Mouse (Mus musculus): ENCODE results near the gene Cacnb1. TPM values are rescaled to one million over a fixed set of nuclear protein-coding genes. Genes with fewer than 3 reads are reported as not detected.
A peak's percentile ranks its signal among the peaks of the same experiment; 100 is the strongest.

The Cacnb1 gene
- polyA plus RNA-seq, 1 experiment from 2014 or later = 10.3 TPM

- Histone ChIP-seq H3K9ac (ENCODE audit: low read length) (no peak overlapping the region), H3K4me2 (no peak overlapping the region), H3K9me3 (ENCODE audit: control insufficient read depth, low read length) (no peaks in the 10 kb centered on the region), H3K27me3 (ENCODE audit: control insufficient read depth, insufficient read depth, low read length) (peaks cover 7% of the 10 kb centered on the region), H3K4me3 (ENCODE audit: low read depth, low read length) (no peak overlapping the region), H3K36me3 (ENCODE audit: control insufficient read depth, insufficient read depth, low read length) (no peaks in the 10 kb centered on the region), H3K27ac (ENCODE audit: low read depth, low read length) (no peak overlapping the region), H3K4me1 (ENCODE audit: control insufficient read depth, insufficient read depth, low read length) (no peaks in the 10 kb centered on the region)
- no peak for ATAC-seq (ENCODE audit: low FRiP score)
- 65% methylated on average over 4 of the region's 4 CpGs for WGBS
- no peak for DNase-seq (ENCODE audit: low spot score, missing footprints)
Observed at GRCm38 (mm10) chr11:98045596-98045995, 22.8 kb upstream of the Cacnb1 start.

- Histone ChIP-seq H3K4me1 (ENCODE audit: control insufficient read depth, insufficient read depth, low read length) (no peaks in the 10 kb centered on the region), H3K27ac (ENCODE audit: low read depth, low read length) (no peak overlapping the region), H3K9me3 (ENCODE audit: control insufficient read depth, low read length) (no peaks in the 10 kb centered on the region), H3K27me3 (ENCODE audit: control insufficient read depth, insufficient read depth, low read length) (no peaks in the 10 kb centered on the region), H3K9ac (ENCODE audit: low read length) (no peak overlapping the region), H3K4me2 (no peak overlapping the region), H3K4me3 (ENCODE audit: low read depth, low read length) (no peak overlapping the region), H3K36me3 (ENCODE audit: control insufficient read depth, insufficient read depth, low read length) (no peaks in the 10 kb centered on the region)
- WGBS = 76% methylated on average over 5 of the region's 5 CpGs
- DNase-seq (ENCODE audit: low spot score, missing footprints) = peak; percentile 79
- no peak for ATAC-seq (ENCODE audit: low FRiP score)
Observed at GRCm38 (mm10) chr11:98044074-98044473, 21.2 kb upstream of the Cacnb1 start.

- Histone ChIP-seq H3K27ac (ENCODE audit: low read depth, low read length) (no peak overlapping the region), H3K4me2 (no peak overlapping the region), H3K9me3 (ENCODE audit: control insufficient read depth, low read length) (no peaks in the 10 kb centered on the region), H3K4me1 (ENCODE audit: control insufficient read depth, insufficient read depth, low read length) (no peaks in the 10 kb centered on the region), H3K27me3 (ENCODE audit: control insufficient read depth, insufficient read depth, low read length) (no peaks in the 10 kb centered on the region), H3K36me3 (ENCODE audit: control insufficient read depth, insufficient read depth, low read length) (no peaks in the 10 kb centered on the region), H3K9ac (ENCODE audit: low read length) (no peak overlapping the region), H3K4me3 (ENCODE audit: low read depth, low read length) (no peak overlapping the region)
- ATAC-seq (ENCODE audit: low FRiP score) (no peak), DNase-seq (ENCODE audit: low spot score, missing footprints) (no peak)
- 93% methylated on average over 6 of the region's 6 CpGs for WGBS
Observed at GRCm38 (mm10) chr11:98042741-98043140, 19.9 kb upstream of the Cacnb1 start.

GRCm38 (mm10) chr11:98040975-98041374, 18.1 kb upstream of the Cacnb1 start:
- no peak for ATAC-seq (ENCODE audit: low FRiP score)
- 81% methylated on average over 8 of the region's 8 CpGs for WGBS
- no peak for DNase-seq (ENCODE audit: low spot score, missing footprints)

GRCm38 (mm10) chr11:98037871-98038270, 15.0 kb upstream of the Cacnb1 start:
- DNase-seq (ENCODE audit: low spot score, missing footprints) (no peak), ATAC-seq (ENCODE audit: low FRiP score) (no peak)
- Histone ChIP-seq H3K4me2 (no peak overlapping the region), H3K9ac (ENCODE audit: low read length) (no peak overlapping the region), H3K4me3 (ENCODE audit: low read depth, low read length) (no peak overlapping the region), H3K27me3 (ENCODE audit: control insufficient read depth, insufficient read depth, low read length) (peaks cover 10% of the 10 kb centered on the region), H3K4me1 (ENCODE audit: control insufficient read depth, insufficient read depth, low read length) (peaks cover 12% of the 10 kb centered on the region), H3K36me3 (ENCODE audit: control insufficient read depth, insufficient read depth, low read length) (no peaks in the 10 kb centered on the region), H3K27ac (ENCODE audit: low read depth, low read length) (no peak overlapping the region), H3K9me3 (ENCODE audit: control insufficient read depth, low read length) (no peaks in the 10 kb centered on the region)
- 68% methylated on average over 14 of the region's 14 CpGs for WGBS

More at GRCm38 (mm10) chr11:98040975-98041374, 18.1 kb upstream of the Cacnb1 start:
- Histone ChIP-seq H3K9ac (ENCODE audit: low read length) (no peak overlapping the region), H3K4me1 (ENCODE audit: control insufficient read depth, insufficient read depth, low read length) (peaks cover 3% of the 10 kb centered on the region), H3K27me3 (ENCODE audit: control insufficient read depth, insufficient read depth, low read length) (peaks cover 10% of the 10 kb centered on the region), H3K9me3 (ENCODE audit: control insufficient read depth, low read length) (no peaks in the 10 kb centered on the region), H3K27ac (ENCODE audit: low read depth, low read length) (no peak overlapping the region), H3K36me3 (ENCODE audit: control insufficient read depth, insufficient read depth, low read length) (no peaks in the 10 kb centered on the region), H3K4me3 (ENCODE audit: low read depth, low read length) (no peak overlapping the region), H3K4me2 (no peak overlapping the region)

GRCm38 (mm10) chr11:98035977-98036377, 13.1 kb upstream of the Cacnb1 start:
- Histone ChIP-seq H3K4me2 (peak overlapping the region; percentile 70), H3K9ac (ENCODE audit: low read length) (peak overlapping the region; percentile 50), H3K27ac (ENCODE audit: low read depth, low read length) (no peak overlapping the region), H3K9me3 (ENCODE audit: control insufficient read depth, low read length) (no peaks in the 10 kb centered on the region), H3K27me3 (ENCODE audit: control insufficient read depth, insufficient read depth, low read length) (peaks cover 10% of the 10 kb centered on the region), H3K36me3 (ENCODE audit: control insufficient read depth, insufficient read depth, low read length) (no peaks in the 10 kb centered on the region), H3K4me1 (ENCODE audit: control insufficient read depth, insufficient read depth, low read length) (peaks cover 12% of the 10 kb centered on the region), H3K4me3 (ENCODE audit: low read depth, low read length) (peak overlapping the region; percentile 32)
- peak; percentile 94 for DNase-seq (ENCODE audit: low spot score, missing footprints)
- WGBS = under 1% methylated on average over 21 of the region's 27 CpGs
- ATAC-seq (ENCODE audit: low FRiP score) = peak; percentile 79

GRCm38 (mm10) chr11:98034840-98035239, 12.0 kb upstream of the Cacnb1 start:
- Histone ChIP-seq H3K27ac (ENCODE audit: low read depth, low read length) (peak overlapping the region; percentile 31; the same call in 1 of the 2 replicates), H3K27me3 (ENCODE audit: control insufficient read depth, insufficient read depth, low read length) (peaks cover 10% of the 10 kb centered on the region), H3K9ac (ENCODE audit: low read length) (peak overlapping the region; percentile 25; the same call in 1 of the 2 replicates), H3K9me3 (ENCODE audit: control insufficient read depth, low read length) (no peaks in the 10 kb centered on the region), H3K36me3 (ENCODE audit: control insufficient read depth, insufficient read depth, low read length) (peaks cover 4% of the 10 kb centered on the region; the same call in 1 of the 2 replicates), H3K4me3 (ENCODE audit: low read depth, low read length) (no peak overlapping the region), H3K4me1 (ENCODE audit: control insufficient read depth, insufficient read depth, low read length) (peaks cover 12% of the 10 kb centered on the region), H3K4me2 (no peak overlapping the region)
- DNase-seq (ENCODE audit: low spot score, missing footprints) (peak; percentile 90), ATAC-seq (ENCODE audit: low FRiP score) (peak; percentile 47; the same call in 1 of the 2 replicates)
- WGBS = 21% methylated on average over 4 of the region's 4 CpGs

GRCm38 (mm10) chr11:98034061-98034460, 11.2 kb upstream of the Cacnb1 start:
- DNase-seq (ENCODE audit: low spot score, missing footprints) = no peak
- Histone ChIP-seq H3K9ac (ENCODE audit: low read length) (no peak overlapping the region), H3K4me1 (ENCODE audit: control insufficient read depth, insufficient read depth, low read length) (peaks cover 12% of the 10 kb centered on the region), H3K27me3 (ENCODE audit: control insufficient read depth, insufficient read depth, low read length) (peaks cover 10% of the 10 kb centered on the region), H3K9me3 (ENCODE audit: control insufficient read depth, low read length) (no peaks in the 10 kb centered on the region), H3K4me3 (ENCODE audit: low read depth, low read length) (no peak overlapping the region), H3K36me3 (ENCODE audit: control insufficient read depth, insufficient read depth, low read length) (peaks cover 9% of the 10 kb centered on the region), H3K4me2 (no peak overlapping the region), H3K27ac (ENCODE audit: low read depth, low read length) (no peak overlapping the region)
- ATAC-seq (ENCODE audit: low FRiP score) = no peak
- WGBS = 88% methylated on average over 5 of the region's 5 CpGs

- Histone ChIP-seq H3K27ac (ENCODE audit: low read depth, low read length) (no peak overlapping the region), H3K27me3 (ENCODE audit: control insufficient read depth, insufficient read depth, low read length) (peaks cover 3% of the 10 kb centered on the region), H3K4me2 (no peak overlapping the region), H3K36me3 (ENCODE audit: control insufficient read depth, insufficient read depth, low read length) (peaks cover 16% of the 10 kb centered on the region), H3K4me1 (ENCODE audit: control insufficient read depth, insufficient read depth, low read length) (peaks cover 18% of the 10 kb centered on the region), H3K9ac (ENCODE audit: low read length) (no peak overlapping the region), H3K4me3 (ENCODE audit: low read depth, low read length) (no peak overlapping the region), H3K9me3 (ENCODE audit: control insufficient read depth, low read length) (no peaks in the 10 kb centered on the region)
- ATAC-seq (ENCODE audit: low FRiP score) (no peak), DNase-seq (ENCODE audit: low spot score, missing footprints) (peak; percentile 99)
- WGBS = 9% methylated on average over 5 of the region's 5 CpGs
Observed at GRCm38 (mm10) chr11:98031443-98031770, 8.6 kb upstream of the Cacnb1 start.
